Mouse (Mus musculus): ENCODE measurements around the gene Tex14. TPM values are rescaled to one million over a fixed set of nuclear protein-coding genes. Genes with fewer than 3 reads are reported as not detected.
A peak's percentile ranks its signal among the peaks of the same experiment; 100 is the strongest.

The Tex14 gene
- polyA plus RNA-seq, 1 experiment from 2014 or later, result 0.30 TPM

GRCm38 (mm10) chr11:87590841-87591525 lies 186.1 kb downstream of the Tex14 start:
- peaks cover 4% of the 10 kb centered on the region; the same call in 1 of the 2 replicates for H3K36me3 ChIP-seq (ENCODE audit: control insufficient read depth, insufficient read depth, low read length)

GRCm38 (mm10) chr11:87591526-87592353 lies 186.9 kb downstream of the Tex14 start, which contains the start of gene Mtmr4:
Mtmr4 (plus strand) TSS chr11:87592162.
- H3K9me3 ChIP-seq (replicated peaks; ENCODE audit: control insufficient read depth, low read length), result no peaks in the 10 kb centered on the region
- H3K4me3 ChIP-seq (ENCODE audit: low read depth, low read length), result peak within 1 kb of the TSS; percentile 70
- H3K36me3 ChIP-seq (ENCODE audit: control insufficient read depth, insufficient read depth, low read length), result peaks cover 4% of the 10 kb centered on the region; the same call in 1 of the 2 replicates
- peaks cover 47% of the 10 kb centered on the region for H3K4me1 ChIP-seq (ENCODE audit: control insufficient read depth, insufficient read depth, low read length)
- H3K9ac ChIP-seq (ENCODE audit: low read depth, low read length), result peak within 1 kb of the TSS; percentile 97
- peak within 1 kb of the TSS; percentile 95 for H3K27ac ChIP-seq (ENCODE audit: low read depth, low read length)
- peak; percentile 98 for ATAC-seq (replicated peaks; ENCODE audit: insufficient number of reproducible peaks, low FRiP score, low TSS enrichment)
- no peaks in the 10 kb centered on the region for H3K27me3 ChIP-seq (ENCODE audit: control insufficient read depth, insufficient read depth, low read length)
- WGBS (ENCODE audit: insufficient replicate concordance), result under 1% methylated on average over 61 of the region's 61 CpGs
- peak within 1 kb of the TSS; percentile 89 for H3K4me2 ChIP-seq

More at GRCm38 (mm10) chr11:87590841-87591525, 186.1 kb downstream of the Tex14 start:
- ATAC-seq (replicated peaks; ENCODE audit: insufficient number of reproducible peaks, low FRiP score, low TSS enrichment), result no peak
- WGBS (ENCODE audit: insufficient replicate concordance), result 2% methylated on average over 25 of the region's 25 CpGs
- no peaks in the 10 kb centered on the region for H3K9me3 ChIP-seq (replicated peaks; ENCODE audit: control insufficient read depth, low read length)
- H3K4me3 ChIP-seq (ENCODE audit: low read depth, low read length), result peak overlapping the region; percentile 70
- peak overlapping the region; percentile 95 for H3K27ac ChIP-seq (ENCODE audit: low read depth, low read length)
- no peaks in the 10 kb centered on the region for H3K27me3 ChIP-seq (ENCODE audit: control insufficient read depth, insufficient read depth, low read length)
- peak overlapping the region; percentile 89 for H3K4me2 ChIP-seq
- peaks cover 39% of the 10 kb centered on the region for H3K4me1 ChIP-seq (ENCODE audit: control insufficient read depth, insufficient read depth, low read length)
- peak overlapping the region; percentile 97 for H3K9ac ChIP-seq (ENCODE audit: low read depth, low read length)

- Histone ChIP-seq H3K27ac (ENCODE audit: low read depth, low read length) (peak overlapping the region; percentile 94), H3K4me3 (ENCODE audit: low read depth, low read length) (peak overlapping the region; percentile 70), H3K27me3 (ENCODE audit: control insufficient read depth, insufficient read depth, low read length) (no peaks in the 10 kb centered on the region), H3K4me2 (peak overlapping the region; percentile 81), H3K9me3 (replicated peaks; ENCODE audit: control insufficient read depth, low read length) (no peaks in the 10 kb centered on the region), H3K9ac (ENCODE audit: low read depth, low read length) (peak overlapping the region; percentile 79), H3K36me3 (ENCODE audit: control insufficient read depth, insufficient read depth, low read length) (peaks cover 5% of the 10 kb centered on the region; the same call in 1 of the 2 replicates), H3K4me1 (ENCODE audit: control insufficient read depth, insufficient read depth, low read length) (peaks cover 47% of the 10 kb centered on the region)
- under 1% methylated on average over 15 of the region's 15 CpGs for WGBS (ENCODE audit: insufficient replicate concordance)
- ATAC-seq (replicated peaks; ENCODE audit: insufficient number of reproducible peaks, low FRiP score, low TSS enrichment), result no peak
Observed at GRCm38 (mm10) chr11:87592354-87592695, 187.5 kb downstream of the Tex14 start.

- H3K4me3 ChIP-seq (ENCODE audit: low read depth, low read length), result peak overlapping the region; percentile 70
- H3K4me1 ChIP-seq (ENCODE audit: control insufficient read depth, insufficient read depth, low read length), result peaks cover 47% of the 10 kb centered on the region
- no peak for ATAC-seq (replicated peaks; ENCODE audit: insufficient number of reproducible peaks, low FRiP score, low TSS enrichment)
- WGBS (ENCODE audit: insufficient replicate concordance), result 40% methylated on average over 13 of the region's 13 CpGs
- H3K4me2 ChIP-seq, result peak overlapping the region; percentile 81
- H3K36me3 ChIP-seq (ENCODE audit: control insufficient read depth, insufficient read depth, low read length), result peaks cover 10% of the 10 kb centered on the region; the same call in 1 of the 2 replicates
- H3K27ac ChIP-seq (ENCODE audit: low read depth, low read length), result peak overlapping the region; percentile 94
- no peaks in the 10 kb centered on the region for H3K27me3 ChIP-seq (ENCODE audit: control insufficient read depth, insufficient read depth, low read length)
- H3K9me3 ChIP-seq (replicated peaks; ENCODE audit: control insufficient read depth, low read length), result no peaks in the 10 kb centered on the region
- H3K9ac ChIP-seq (ENCODE audit: low read depth, low read length), result peak overlapping the region; percentile 79
Observed at GRCm38 (mm10) chr11:87592713-87593598, 188.1 kb downstream of the Tex14 start.

- Histone ChIP-seq H3K4me1 (ENCODE audit: control insufficient read depth, insufficient read depth, low read length) (peaks cover 35% of the 10 kb centered on the region), H3K9ac (ENCODE audit: low read depth, low read length) (peak overlapping the region; percentile 86), H3K36me3 (ENCODE audit: control insufficient read depth, insufficient read depth, low read length) (peaks cover 27% of the 10 kb centered on the region), H3K27ac (ENCODE audit: low read depth, low read length) (peak overlapping the region; percentile 57), H3K9me3 (replicated peaks; ENCODE audit: control insufficient read depth, low read length) (no peaks in the 10 kb centered on the region), H3K4me3 (ENCODE audit: low read depth, low read length) (peak overlapping the region; percentile 69), H3K4me2 (peak overlapping the region; percentile 99), H3K27me3 (ENCODE audit: control insufficient read depth, insufficient read depth, low read length) (no peaks in the 10 kb centered on the region)
- under 1% methylated on average over 36 of the region's 37 CpGs for WGBS (ENCODE audit: insufficient replicate concordance)
- peak; percentile 53 for ATAC-seq (replicated peaks; ENCODE audit: insufficient number of reproducible peaks, low FRiP score, low TSS enrichment)
Observed at GRCm38 (mm10) chr11:87595327-87595841, 190.5 kb downstream of the Tex14 start.

GRCm38 (mm10) chr11:87595976-87596375 lies 191.1 kb downstream of the Tex14 start:
- H3K36me3 ChIP-seq (ENCODE audit: control insufficient read depth, insufficient read depth, low read length), result peaks cover 32% of the 10 kb centered on the region
- H3K4me2 ChIP-seq, result peak overlapping the region; percentile 99
- H3K9ac ChIP-seq (ENCODE audit: low read depth, low read length), result peak overlapping the region; percentile 86
- no peaks in the 10 kb centered on the region for H3K9me3 ChIP-seq (replicated peaks; ENCODE audit: control insufficient read depth, low read length)
- ATAC-seq (replicated peaks; ENCODE audit: insufficient number of reproducible peaks, low FRiP score, low TSS enrichment), result no peak
- 15% methylated on average over 7 of the region's 7 CpGs for WGBS (ENCODE audit: insufficient replicate concordance)
- H3K27me3 ChIP-seq (ENCODE audit: control insufficient read depth, insufficient read depth, low read length), result no peaks in the 10 kb centered on the region
- H3K4me1 ChIP-seq (ENCODE audit: control insufficient read depth, insufficient read depth, low read length), result peaks cover 31% of the 10 kb centered on the region
- H3K27ac ChIP-seq (ENCODE audit: low read depth, low read length), result peak overlapping the region; percentile 57
- peak overlapping the region; percentile 69 for H3K4me3 ChIP-seq (ENCODE audit: low read depth, low read length)

GRCm38 (mm10) chr11:87596492-87596891 lies 191.6 kb downstream of the Tex14 start:
- peak overlapping the region; percentile 69 for H3K4me3 ChIP-seq (ENCODE audit: low read depth, low read length)
- H3K27ac ChIP-seq (ENCODE audit: low read depth, low read length), result no peak overlapping the region
- peak overlapping the region; percentile 99 for H3K4me2 ChIP-seq
- no peak for ATAC-seq (replicated peaks; ENCODE audit: insufficient number of reproducible peaks, low FRiP score, low TSS enrichment)
- peak overlapping the region; percentile 86; the same call in 1 of the 2 replicates for H3K9ac ChIP-seq (ENCODE audit: low read depth, low read length)
- peaks cover 35% of the 10 kb centered on the region for H3K36me3 ChIP-seq (ENCODE audit: control insufficient read depth, insufficient read depth, low read length)
- H3K9me3 ChIP-seq (replicated peaks; ENCODE audit: control insufficient read depth, low read length), result no peaks in the 10 kb centered on the region
- WGBS (ENCODE audit: insufficient replicate concordance), result 50% methylated on average over 2 of the region's 2 CpGs
- H3K27me3 ChIP-seq (ENCODE audit: control insufficient read depth, insufficient read depth, low read length), result no peaks in the 10 kb centered on the region
- peaks cover 31% of the 10 kb centered on the region for H3K4me1 ChIP-seq (ENCODE audit: control insufficient read depth, insufficient read depth, low read length)

- H3K36me3 ChIP-seq (ENCODE audit: control insufficient read depth, insufficient read depth, low read length), result peaks cover 35% of the 10 kb centered on the region
- no peak for ATAC-seq (replicated peaks; ENCODE audit: insufficient number of reproducible peaks, low FRiP score, low TSS enrichment)
- no peak overlapping the region for H3K27ac ChIP-seq (ENCODE audit: low read depth, low read length)
- peaks cover 31% of the 10 kb centered on the region for H3K4me1 ChIP-seq (ENCODE audit: control insufficient read depth, insufficient read depth, low read length)
- no peaks in the 10 kb centered on the region for H3K9me3 ChIP-seq (replicated peaks; ENCODE audit: control insufficient read depth, low read length)
- no peak overlapping the region for H3K4me3 ChIP-seq (ENCODE audit: low read depth, low read length)
- H3K4me2 ChIP-seq, result no peak overlapping the region; the same call in 1 of the 2 replicates
- no peak overlapping the region for H3K9ac ChIP-seq (ENCODE audit: low read depth, low read length)
- no peaks in the 10 kb centered on the region for H3K27me3 ChIP-seq (ENCODE audit: control insufficient read depth, insufficient read depth, low read length)
Observed at GRCm38 (mm10) chr11:87597061-87597460, 192.2 kb downstream of the Tex14 start.

Data from heart, embryonic 11.5 days (tissue).